Mouse (Mus musculus) neural tube, embryonic 12.5 days (tissue): ENCODE measurements around the gene 5330417C22Rik. TPM values are rescaled to one million over a fixed set of nuclear protein-coding genes. Genes with fewer than 3 reads are reported as not detected.
A peak's percentile ranks its signal among the peaks of the same experiment; 100 is the strongest.
"Not testable (repeated sequence)": the region's sequence is repeated elsewhere in the genome, so short reads cannot be mapped to it uniquely, and the experiment has no call there.

ENCODE experiments used
- ATAC-seq: fragments of 200-750 bp; cut with Nextera tagmentation; 2 replicates; pipeline ENCODE4 v1.8.0; 2017; ENCODE audit warnings: low read depth, mild to moderate bottlenecking, moderate TSS enrichment, moderate library complexity; ENCODE audit not compliant: low FRiP score
- H3K27ac ChIP-seq: fragments of 300-500 bp; sonication (generic); 2 replicates; pipeline ENCODE4 v1.5.1; 2016
- H3K27me3 ChIP-seq: fragments of 300-500 bp; sonication (generic); replicated peaks from 2 replicates; pipeline ENCODE4 v1.6.1; 2016; ENCODE audit warnings: mild to moderate bottlenecking
- H3K36me3 ChIP-seq: fragments of 300-500 bp; sonication (generic); 2 replicates; pipeline ENCODE4 v1.6.1; 2016; ENCODE audit warnings: mild to moderate bottlenecking
- H3K4me1 ChIP-seq: fragments of 300-500 bp; sonication (generic); 2 replicates; pipeline ENCODE4 v1.6.1; 2016
- H3K4me2 ChIP-seq: fragments of 300-500 bp; sonication (generic); replicated peaks from 2 replicates; pipeline ENCODE4 v1.6.1; 2016; ENCODE audit warnings: mild to moderate bottlenecking
- H3K4me3 ChIP-seq: fragments of 300-500 bp; sonication (generic); 2 replicates; pipeline ENCODE4 v1.5.1; 2016
- H3K9ac ChIP-seq: fragments of 300-500 bp; sonication (generic); 2 replicates; pipeline ENCODE4 v1.6.1; 2016; ENCODE audit warnings: mild to moderate bottlenecking
- H3K9me3 ChIP-seq: fragments of 300-500 bp; sonication (generic); 2 replicates; pipeline ENCODE4 v1.6.1; 2016; ENCODE audit warnings: mild to moderate bottlenecking
- WGBS: fragments of 180-500 bp; shearing (Covaris S2); methylation state at CpG from one replicate; pipeline ENCODE4 v1.1.7; 2016; 5-methylcytosine and 5-hydroxymethylcytosine counted together
- polyA plus RNA-seq: library from polyadenylated mRNA; unstranded; fragments of >200 nt; fragmentation: Nextera tagmentation; extraction: Ambion mirVana; gene quantifications from 2 replicates; pipeline ENCODE4 v1.2.1, GENCODE M21; 2016

The 5330417C22Rik gene
- 4.6 TPM in 2 replicates for polyA plus RNA-seq

GRCm38 (mm10) chr3:108536517-108537260 lies at the start of gene 5330417C22Rik:
5330417C22Rik (minus strand) TSS chr3:108536536.
- H3K4me1 ChIP-seq, result peaks cover 10% of the 10 kb centered on the region; the same call in 1 of the 2 replicates
- 0 out of 2 replicates have a peak within 1 kb of the TSS, but pooled peaks have one; percentile 22 for H3K9ac ChIP-seq
- peak; percentile 93 for ATAC-seq
- H3K4me3 ChIP-seq, result peak within 1 kb of the TSS; percentile 43
- no peaks in the 10 kb centered on the region for H3K36me3 ChIP-seq
- peaks cover 13% of the 10 kb centered on the region; the same call in 1 of the 2 replicates for H3K27me3 ChIP-seq
- H3K27ac ChIP-seq, result no peak within 1 kb of the TSS
- H3K9me3 ChIP-seq, result no peaks in the 10 kb centered on the region
- WGBS, result 2% methylated on average over 35 of the region's 35 CpGs
- H3K4me2 ChIP-seq, result peak within 1 kb of the TSS; percentile 93

GRCm38 (mm10) chr3:108584580-108584979 lies 48.2 kb upstream of the 5330417C22Rik start:
- Histone ChIP-seq H3K27me3 (no peaks in the 10 kb centered on the region), H3K9ac (no peak overlapping the region), H3K4me1 (peaks cover 4% of the 10 kb centered on the region; the same call in 1 of the 2 replicates), H3K9me3 (no peaks in the 10 kb centered on the region), H3K27ac (no peak overlapping the region), H3K4me2 (no peak overlapping the region), H3K36me3 (no peaks in the 10 kb centered on the region), H3K4me3 (no peak overlapping the region)
- ATAC-seq, result no peak
- 84% methylated on average over 4 of the region's 4 CpGs for WGBS

GRCm38 (mm10) chr3:108574018-108574417 lies 37.7 kb upstream of the 5330417C22Rik start:
- 93% methylated on average over 5 of the region's 5 CpGs for WGBS
- H3K4me3 ChIP-seq, result no peak overlapping the region
- H3K9ac ChIP-seq, result no peak overlapping the region
- H3K27me3 ChIP-seq, result no peaks in the 10 kb centered on the region
- peaks cover 21% of the 10 kb centered on the region for H3K4me1 ChIP-seq
- no peak overlapping the region for H3K27ac ChIP-seq
- 0 out of 2 replicates have a peak overlapping the region, but pooled peaks have one; percentile 73 for H3K4me2 ChIP-seq
- H3K36me3 ChIP-seq, result peaks cover 7% of the 10 kb centered on the region; the same call in 1 of the 2 replicates
- no peaks in the 10 kb centered on the region for H3K9me3 ChIP-seq
- ATAC-seq, result no peak

DNA sequence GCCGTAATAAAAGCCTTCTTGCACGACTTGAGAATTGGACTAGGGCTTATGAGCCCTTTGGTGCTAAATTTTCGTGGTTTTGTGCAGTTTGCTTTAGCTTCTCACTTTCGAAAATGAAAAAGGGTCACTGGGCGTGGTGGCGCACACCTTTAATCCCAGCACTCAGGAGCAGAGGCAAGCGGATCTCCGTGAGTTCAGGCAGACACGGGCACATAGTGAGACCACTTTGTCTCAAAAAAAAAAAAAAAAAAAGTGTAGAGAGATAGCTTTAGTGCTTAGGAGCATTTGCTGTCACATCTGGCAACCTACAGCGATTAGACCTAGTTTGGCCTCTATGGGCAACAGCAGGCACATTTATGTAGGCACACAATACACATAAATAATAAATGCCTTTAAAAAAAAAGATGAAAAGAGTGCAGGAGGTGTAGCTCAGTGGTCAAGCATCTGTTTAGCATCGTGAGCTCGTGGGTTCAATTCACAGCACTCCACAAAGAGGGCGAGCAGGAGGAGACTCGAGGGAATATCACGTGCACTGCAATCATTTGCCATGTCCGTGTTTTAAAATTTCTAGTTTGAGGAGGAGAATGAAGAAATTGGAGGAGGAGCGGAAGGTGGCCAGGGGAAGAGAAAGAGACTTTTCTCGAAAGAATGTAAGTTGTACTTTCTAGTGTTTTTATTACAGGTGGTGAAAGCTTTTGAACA lies 36.1 kb upstream of the 5330417C22Rik start:
- no peaks in the 10 kb centered on the region for H3K27me3 ChIP-seq
- H3K4me3 ChIP-seq, result peak overlapping the region; percentile 63
- no peak overlapping the region for H3K27ac ChIP-seq
- peak overlapping the region; percentile 73 for H3K4me2 ChIP-seq
- ATAC-seq, result no peak
- 44% methylated on average over 18 of the region's 18 CpGs for WGBS
- H3K36me3 ChIP-seq, result no peaks in the 10 kb centered on the region
- peaks cover 24% of the 10 kb centered on the region for H3K4me1 ChIP-seq
- H3K9me3 ChIP-seq, result no peaks in the 10 kb centered on the region
- H3K9ac ChIP-seq, result peak overlapping the region; percentile 74

GRCm38 (mm10) chr3:108571443-108572294 lies 35.3 kb upstream of the 5330417C22Rik start, which contains the start of gene Taf13:
Taf13 (plus strand) TSS chr3:108571698.
- 1% methylated on average over 42 of the region's 42 CpGs for WGBS
- peak within 1 kb of the TSS; percentile 73 for H3K4me2 ChIP-seq
- H3K27ac ChIP-seq, result 0 out of 2 replicates have a peak within 1 kb of the TSS, but pooled peaks have one; percentile 42
- no peaks in the 10 kb centered on the region for H3K36me3 ChIP-seq
- H3K9me3 ChIP-seq, result no peaks in the 10 kb centered on the region
- peak within 1 kb of the TSS; percentile 63 for H3K4me3 ChIP-seq
- no peaks in the 10 kb centered on the region for H3K27me3 ChIP-seq
- H3K9ac ChIP-seq, result peak within 1 kb of the TSS; percentile 74
- peaks cover 24% of the 10 kb centered on the region for H3K4me1 ChIP-seq
- peak; percentile 94 for ATAC-seq

GRCm38 (mm10) chr3:108570813-108571212 lies 34.5 kb upstream of the 5330417C22Rik start:
- H3K4me1 ChIP-seq, result peaks cover 24% of the 10 kb centered on the region
- H3K4me3 ChIP-seq, result no peak overlapping the region
- ATAC-seq, result no peak
- no peaks in the 10 kb centered on the region for H3K36me3 ChIP-seq
- no peaks in the 10 kb centered on the region for H3K27me3 ChIP-seq
- H3K27ac ChIP-seq, result no peak overlapping the region
- no peak overlapping the region for H3K9ac ChIP-seq
- H3K4me2 ChIP-seq, result peak overlapping the region; percentile 73
- 88% methylated on average over 14 of the region's 14 CpGs for WGBS
- no peaks in the 10 kb centered on the region for H3K9me3 ChIP-seq

DNA sequence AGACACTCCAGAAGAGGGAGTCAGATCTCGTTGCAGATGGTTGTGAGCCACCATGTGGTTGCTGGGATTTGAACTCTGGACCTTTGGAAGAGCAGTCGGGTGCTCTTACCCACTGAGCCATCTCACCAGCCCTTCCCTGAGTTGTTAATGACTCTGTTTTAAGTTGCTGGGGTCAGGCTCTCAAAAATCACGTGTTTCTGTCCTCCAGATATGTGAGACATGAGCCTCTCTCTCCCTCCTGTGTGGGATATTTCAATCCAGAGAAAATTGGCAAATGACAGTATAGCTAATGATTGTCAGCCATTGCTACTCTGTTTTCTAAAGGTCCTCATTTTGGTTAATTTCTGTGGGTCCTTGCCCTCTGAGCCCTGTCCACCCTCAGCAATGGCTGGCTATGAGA lies 33.3 kb upstream of the 5330417C22Rik start:
- WGBS, result 64% methylated on average over 3 of the region's 3 CpGs
- not testable (repeated sequence) for H3K27me3 ChIP-seq, H3K36me3 ChIP-seq, H3K9me3 ChIP-seq, H3K9ac ChIP-seq, H3K27ac ChIP-seq, ATAC-seq, H3K4me2 ChIP-seq, H3K4me3 ChIP-seq
- H3K4me1 ChIP-seq, result peaks cover 24% of the 10 kb centered on the region

DNA sequence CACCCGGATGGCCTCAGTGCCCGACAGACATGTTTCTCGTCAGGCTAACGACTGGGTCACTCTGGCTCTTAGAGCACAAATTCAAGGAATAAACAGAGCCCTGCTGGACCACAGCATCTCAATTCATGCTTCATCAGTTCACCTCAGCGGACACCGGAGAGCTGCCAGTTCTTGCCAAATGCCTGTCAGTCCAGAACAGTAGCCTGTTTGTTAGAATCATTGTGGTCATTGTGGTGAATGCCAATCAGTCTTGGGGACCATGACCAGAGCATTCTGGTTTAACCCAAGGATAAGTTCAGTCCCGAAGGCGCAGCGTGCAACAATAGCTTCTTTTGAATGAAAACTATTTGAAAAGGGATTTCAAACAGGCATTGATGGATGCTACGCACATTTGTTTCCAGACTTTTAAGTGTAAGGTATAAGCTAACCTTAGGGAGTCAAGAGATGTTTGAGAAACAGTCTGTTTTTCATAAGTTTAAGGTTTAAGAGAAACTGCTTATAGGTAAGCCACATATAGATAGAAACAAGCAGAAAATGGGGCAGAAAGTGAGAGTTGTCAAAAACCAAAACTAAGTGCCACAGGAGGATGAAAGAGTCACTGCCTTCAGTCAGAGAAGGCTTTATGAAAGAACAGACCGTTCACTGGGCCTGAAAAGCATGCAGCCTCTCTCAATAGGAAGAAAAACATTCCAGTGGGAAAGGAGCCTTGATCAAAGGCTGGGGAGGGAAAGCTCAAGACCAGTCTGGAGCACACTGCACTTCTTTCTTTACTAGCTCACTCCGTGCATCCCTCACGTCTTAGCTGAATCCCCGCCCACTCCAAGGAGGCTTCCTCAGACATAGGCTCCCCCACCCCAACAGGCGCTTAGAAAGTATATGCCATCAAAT lies 31.9 kb upstream of the 5330417C22Rik start:
- Histone ChIP-seq H3K9ac (no peak overlapping the region), H3K4me2 (peak overlapping the region; percentile 19; the same call in 1 of the 2 replicates)
- 21% methylated on average over 15 of the region's 15 CpGs for WGBS

GRCm38 (mm10) chr3:108563309-108563708 lies 27.0 kb upstream of the 5330417C22Rik start:
- Histone ChIP-seq H3K4me3 (peak overlapping the region; percentile 69; the same call in 1 of the 2 replicates), H3K27ac (peak overlapping the region; percentile 17; the same call in 1 of the 2 replicates), H3K9me3 (no peaks in the 10 kb centered on the region), H3K27me3 (no peaks in the 10 kb centered on the region), H3K36me3 (peaks cover 15% of the 10 kb centered on the region), H3K9ac (0 out of 2 replicates have a peak overlapping the region, but pooled peaks have one; percentile 2), H3K4me2 (peak overlapping the region; percentile 58), H3K4me1 (peaks cover 17% of the 10 kb centered on the region)
- ATAC-seq, result 0 out of 2 replicates have a peak, but pooled peaks have one; percentile 3
- WGBS, result 8% methylated on average over 4 of the region's 4 CpGs

More for the DNA sequence above, 31.9 kb upstream of the 5330417C22Rik start:
- Histone ChIP-seq H3K27me3 (no peaks in the 10 kb centered on the region), H3K9me3 (no peaks in the 10 kb centered on the region), H3K4me3 (no peak overlapping the region), H3K4me1 (peaks cover 16% of the 10 kb centered on the region), H3K27ac (peak overlapping the region; percentile 33; the same call in 1 of the 2 replicates), H3K36me3 (no peaks in the 10 kb centered on the region)
- peak; percentile 49 for ATAC-seq

DNA sequence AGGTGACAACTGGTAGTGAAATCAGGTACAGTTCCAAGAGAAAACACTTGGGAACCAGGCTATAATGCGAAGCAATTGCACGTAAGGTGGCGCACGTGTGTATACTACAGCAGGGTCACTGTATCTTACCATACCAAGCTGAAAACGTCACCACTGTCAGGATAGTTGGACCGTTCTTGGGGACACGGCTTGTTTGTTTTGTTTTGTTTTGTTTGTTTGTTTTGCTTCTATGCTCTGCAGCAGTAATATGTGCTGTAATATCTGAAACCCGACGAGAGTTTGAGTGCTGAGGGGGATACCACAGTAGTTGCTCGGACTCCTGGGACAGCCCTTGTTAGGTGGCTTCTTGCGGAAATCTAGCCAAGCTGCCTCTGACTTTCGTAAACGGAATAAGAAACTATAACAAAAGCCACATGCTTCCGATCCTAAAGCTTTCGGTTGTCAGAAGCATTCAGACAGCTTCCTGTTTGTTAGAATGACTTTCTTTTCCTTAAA lies 26.5 kb upstream of the 5330417C22Rik start:
- Histone ChIP-seq H3K4me1 (peaks cover 17% of the 10 kb centered on the region), H3K27ac (peak overlapping the region; percentile 17; the same call in 1 of the 2 replicates), H3K36me3 (peaks cover 20% of the 10 kb centered on the region), H3K4me3 (peak overlapping the region; percentile 69), H3K4me2 (peak overlapping the region; percentile 58), H3K9ac (0 out of 2 replicates have a peak overlapping the region, but pooled peaks have one; percentile 2), H3K27me3 (no peaks in the 10 kb centered on the region), H3K9me3 (no peaks in the 10 kb centered on the region)
- ATAC-seq, result peak; percentile 58
- 15% methylated on average over 15 of the region's 15 CpGs for WGBS
